Mouse (Mus musculus): ENCODE results near the gene P3h3. TPM values are rescaled to one million over a fixed set of nuclear protein-coding genes. Genes with fewer than 3 reads are reported as not detected.
"Not testable (repeated sequence)": the region's sequence is repeated elsewhere in the genome, so short reads cannot be mapped to it uniquely, and the experiment has no call there.

P3h3 gene
- polyA plus RNA-seq, 1 experiment = not detected

DNA sequence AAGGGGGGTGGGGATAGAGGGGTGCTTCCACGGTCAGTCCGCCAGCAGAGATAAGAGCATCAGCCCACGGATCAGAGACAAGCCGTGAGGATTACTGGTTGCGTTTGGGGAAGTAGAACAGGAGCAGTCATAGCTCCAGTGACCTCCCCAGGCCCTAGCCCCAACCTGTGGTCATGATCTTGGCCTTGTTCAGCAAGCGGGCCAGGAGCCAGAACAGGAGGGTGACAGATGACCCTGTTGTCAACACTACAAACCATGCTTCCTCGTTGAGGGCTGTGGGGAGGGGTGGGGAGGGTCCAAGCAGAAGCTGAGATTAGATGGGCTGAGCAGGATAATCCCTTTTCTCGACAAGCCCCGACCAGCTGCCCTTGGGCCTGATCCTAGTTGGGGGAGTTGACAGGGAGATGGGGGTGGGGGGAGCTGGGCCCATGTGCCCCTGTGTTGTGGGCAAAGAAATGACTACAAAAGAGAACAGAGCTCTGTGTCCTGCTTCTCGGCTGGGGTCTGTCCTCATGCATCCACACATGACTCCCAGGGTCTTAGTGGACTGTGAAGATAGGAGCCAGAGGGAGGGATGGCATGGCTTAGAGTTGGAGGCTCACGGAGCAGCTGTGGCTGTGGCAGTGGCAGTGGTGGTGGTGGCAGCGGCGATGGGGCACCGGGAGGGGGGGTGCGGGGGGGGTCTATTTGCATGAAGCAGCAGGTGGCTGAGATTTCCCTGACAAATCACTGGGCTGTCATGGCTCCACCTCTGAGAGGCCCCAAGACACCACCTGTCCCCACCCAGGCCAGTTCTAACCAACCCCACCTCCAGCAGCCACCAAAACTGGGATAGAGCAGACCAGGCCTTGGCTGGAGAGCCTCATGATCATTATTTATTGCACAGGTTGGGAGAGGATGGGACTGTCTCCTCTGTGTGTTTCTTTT, 17.0 kb downstream of the P3h3 start, which contains the start of gene Gnb3:
Gene Gnb3, minus strand, starts transcription at position 35 of the 927 bp plus-strand sequence.
- Histone ChIP-seq H3K4me1 (ENCODE audit: control insufficient read depth) (peaks cover 5% of the 10 kb centered on the region), H3K27me3 (ENCODE audit: control insufficient read depth) (peaks cover 12% of the 10 kb centered on the region), H3K4me3 (replicated peaks) (no peak within 1 kb of the TSS), H3K36me3 (ENCODE audit: control insufficient read depth) (peaks cover 11% of the 10 kb centered on the region), H3K9me3 (ENCODE audit: control insufficient read depth, low read length) (no peaks in the 10 kb centered on the region)
- TF ChIP-seq GATA1 (IDR thresholded peaks at IDR 0.05; ENCODE audit: low read length) (no peak), TAL1 (IDR thresholded peaks at IDR 0.05; ENCODE audit: low read length) (no peak)

DNA sequence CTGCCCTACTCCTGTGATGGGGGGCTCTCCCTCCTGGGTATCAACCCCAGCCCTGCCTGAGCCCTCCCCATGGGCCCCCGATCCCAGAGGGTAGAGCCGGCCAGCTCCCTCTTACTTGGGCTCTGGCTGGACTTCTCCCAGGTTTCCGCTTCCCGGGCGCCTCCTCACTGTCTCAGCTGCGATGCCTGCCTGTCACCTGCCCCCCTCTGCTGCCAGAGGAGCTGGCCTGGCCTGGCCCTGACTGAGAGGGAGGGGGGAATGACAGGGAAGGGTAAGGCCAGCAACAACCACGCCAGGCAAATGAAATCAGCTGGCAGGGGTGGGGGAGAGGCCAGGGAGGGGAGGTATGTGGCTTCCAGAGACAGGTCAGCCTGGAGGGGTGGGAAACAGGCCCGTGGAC, 17.7 kb downstream of the P3h3 start:
- H3K27me3 ChIP-seq (ENCODE audit: control insufficient read depth) = peaks cover 12% of the 10 kb centered on the region
- no peak overlapping the region for H3K4me3 ChIP-seq (replicated peaks)
- H3K4me1 ChIP-seq (ENCODE audit: control insufficient read depth) = peaks cover 9% of the 10 kb centered on the region
- peaks cover 18% of the 10 kb centered on the region for H3K36me3 ChIP-seq (ENCODE audit: control insufficient read depth)
- H3K9me3 ChIP-seq (ENCODE audit: control insufficient read depth, low read length) = no peaks in the 10 kb centered on the region
- no peak for TF ChIP-seq TAL1 (IDR thresholded peaks at IDR 0.05; ENCODE audit: low read length)
- TF ChIP-seq GATA1 (IDR thresholded peaks at IDR 0.05; ENCODE audit: low read length) = no peak

DNA sequence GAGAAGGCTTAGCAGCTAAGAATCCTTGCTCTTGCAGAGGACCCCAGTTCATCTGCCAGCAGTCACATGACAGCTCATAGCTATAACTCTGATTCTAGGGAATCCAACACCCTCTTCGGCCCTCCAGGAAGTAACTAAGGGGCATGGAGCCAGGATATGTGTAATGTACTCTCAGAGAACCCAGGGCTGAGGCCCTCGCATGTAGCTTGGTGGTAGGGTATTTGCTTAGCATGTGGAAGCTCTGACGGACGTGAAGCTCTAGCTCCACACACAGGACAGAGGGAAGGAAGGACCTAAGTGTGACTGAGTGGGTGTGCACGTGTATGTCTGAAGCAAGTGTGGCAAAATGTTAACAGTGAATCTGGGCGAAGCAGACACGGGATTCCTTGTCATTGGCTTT, 21.1 kb downstream of the P3h3 start:
- H3K4me3 ChIP-seq (replicated peaks) = no peak overlapping the region
- H3K27me3 ChIP-seq (ENCODE audit: control insufficient read depth) = peaks cover 12% of the 10 kb centered on the region
- TF ChIP-seq GATA1 (IDR thresholded peaks at IDR 0.05; ENCODE audit: low read length) = no peak
- TF ChIP-seq TAL1 (IDR thresholded peaks at IDR 0.05; ENCODE audit: low read length) = no peak
- peaks cover 52% of the 10 kb centered on the region for H3K36me3 ChIP-seq (ENCODE audit: control insufficient read depth)
- peaks cover 32% of the 10 kb centered on the region for H3K4me1 ChIP-seq (ENCODE audit: control insufficient read depth)
- H3K9me3 ChIP-seq (ENCODE audit: control insufficient read depth, low read length) = no peaks in the 10 kb centered on the region

DNA sequence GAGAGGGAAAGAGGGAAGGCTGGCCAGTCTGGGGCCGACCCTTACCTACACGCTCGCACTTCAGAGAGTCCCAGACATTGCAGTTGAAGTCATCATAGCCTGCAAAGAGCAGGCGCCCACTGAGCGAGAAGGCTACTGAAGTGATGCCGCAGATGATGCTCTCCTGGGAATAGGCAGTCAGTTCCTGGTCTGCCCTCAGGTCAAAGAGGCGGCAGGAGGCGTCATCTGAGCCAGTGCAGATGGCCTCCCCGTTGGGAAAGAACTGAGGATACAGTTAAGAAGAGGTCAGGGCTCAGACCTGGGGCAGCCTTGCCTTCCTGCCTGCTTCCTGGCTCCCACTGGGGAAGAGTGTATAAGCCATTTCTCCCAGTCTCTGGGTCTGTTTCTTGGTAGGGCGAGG, 22.0 kb downstream of the P3h3 start:
- TF ChIP-seq GATA1 (IDR thresholded peaks at IDR 0.05; ENCODE audit: low read length) (no peak), TAL1 (IDR thresholded peaks at IDR 0.05; ENCODE audit: low read length) (no peak)
- H3K9me3 ChIP-seq (ENCODE audit: control insufficient read depth, low read length) = no peaks in the 10 kb centered on the region
- peaks cover 38% of the 10 kb centered on the region for H3K4me1 ChIP-seq (ENCODE audit: control insufficient read depth)
- H3K4me3 ChIP-seq (replicated peaks) = no peak overlapping the region
- H3K36me3 ChIP-seq (ENCODE audit: control insufficient read depth) = peaks cover 58% of the 10 kb centered on the region
- peaks cover 12% of the 10 kb centered on the region for H3K27me3 ChIP-seq (ENCODE audit: control insufficient read depth)

DNA sequence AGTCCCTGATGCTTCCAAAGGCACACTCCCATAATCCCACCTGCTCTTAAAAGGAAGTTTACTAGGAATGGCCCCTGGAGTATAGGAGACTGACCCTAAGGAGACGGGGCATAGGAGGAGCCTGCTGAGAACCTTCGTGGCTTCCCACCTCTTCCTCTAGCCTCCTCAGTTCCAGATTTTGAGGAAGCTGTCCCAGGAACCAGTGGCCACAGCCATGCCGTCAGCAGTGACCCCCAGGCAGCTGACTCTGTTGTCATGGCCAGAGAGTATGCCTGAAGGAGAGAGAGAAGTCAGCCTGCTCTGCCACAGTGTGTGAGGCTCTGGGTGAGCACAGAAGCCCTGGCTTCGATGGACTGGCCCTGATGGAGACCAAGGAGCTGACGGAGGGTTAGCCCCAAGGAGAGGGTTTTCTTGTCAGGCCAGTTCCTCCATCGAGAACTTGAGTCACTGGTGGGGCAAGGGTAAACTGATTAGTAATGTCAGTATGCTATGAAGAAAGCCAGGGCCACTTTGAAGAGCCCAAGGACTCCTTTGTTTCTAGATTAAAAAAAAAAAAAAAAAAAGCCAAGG, 23.0 kb downstream of the P3h3 start:
- Histone ChIP-seq H3K9me3 (ENCODE audit: control insufficient read depth, low read length) (no peaks in the 10 kb centered on the region), H3K4me1 (ENCODE audit: control insufficient read depth) (peaks cover 36% of the 10 kb centered on the region), H3K36me3 (ENCODE audit: control insufficient read depth) (peaks cover 60% of the 10 kb centered on the region), H3K4me3 (replicated peaks) (no peak overlapping the region), H3K27me3 (ENCODE audit: control insufficient read depth) (peaks cover 6% of the 10 kb centered on the region)
- TF ChIP-seq TAL1 (IDR thresholded peaks at IDR 0.05; ENCODE audit: low read length) = no peak
- TF ChIP-seq GATA1 (IDR thresholded peaks at IDR 0.05; ENCODE audit: low read length) = no peak

GRCm38 (mm10) chr6:124831649-124832048, 25.9 kb downstream of the P3h3 start:
- H3K36me3 ChIP-seq (ENCODE audit: control insufficient read depth) = peaks cover 69% of the 10 kb centered on the region

DNA sequence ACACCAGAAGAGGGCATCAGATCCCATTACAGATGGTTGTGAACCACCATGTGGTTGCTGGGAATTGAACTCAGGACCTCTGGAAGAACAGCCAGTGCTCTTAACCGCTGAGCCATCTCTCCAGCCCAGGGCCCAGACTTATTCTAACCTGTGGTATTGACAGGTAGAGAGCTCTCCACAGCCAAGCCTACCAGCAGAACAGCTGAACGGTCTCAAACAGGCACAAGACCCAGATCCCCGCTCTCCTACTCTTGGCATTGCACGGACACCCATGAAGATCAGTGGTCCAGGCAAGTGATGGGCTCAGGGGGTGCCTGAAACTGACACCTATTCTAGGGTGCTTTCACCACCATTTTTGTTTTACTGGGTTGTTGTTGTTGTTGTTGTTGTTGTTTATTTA, 26.4 kb downstream of the P3h3 start:
- not testable (repeated sequence) for H3K27me3 ChIP-seq (ENCODE audit: control insufficient read depth); H3K9me3 ChIP-seq (ENCODE audit: control insufficient read depth, low read length)
- peaks cover 56% of the 10 kb centered on the region for H3K4me1 ChIP-seq (ENCODE audit: control insufficient read depth)
- peaks cover 68% of the 10 kb centered on the region for H3K36me3 ChIP-seq (ENCODE audit: control insufficient read depth)
- peak overlapping the region; percentile 74 for H3K4me3 ChIP-seq (replicated peaks)

More at GRCm38 (mm10) chr6:124831649-124832048, 25.9 kb downstream of the P3h3 start:
- no peak for TF ChIP-seq GATA1 (IDR thresholded peaks at IDR 0.05; ENCODE audit: low read length)
- no peak for TF ChIP-seq TAL1 (IDR thresholded peaks at IDR 0.05; ENCODE audit: low read length)
- H3K4me1 ChIP-seq (ENCODE audit: control insufficient read depth) = peaks cover 56% of the 10 kb centered on the region
- H3K9me3 ChIP-seq (ENCODE audit: control insufficient read depth, low read length) = no peaks in the 10 kb centered on the region
- no peaks in the 10 kb centered on the region for H3K27me3 ChIP-seq (ENCODE audit: control insufficient read depth)
- H3K4me3 ChIP-seq (replicated peaks) = peak overlapping the region; percentile 74

GRCm38 (mm10) chr6:124829799-124830700, 27.5 kb downstream of the P3h3 start:
- Histone ChIP-seq H3K4me1 (ENCODE audit: control insufficient read depth) (peaks cover 49% of the 10 kb centered on the region), H3K9me3 (ENCODE audit: control insufficient read depth, low read length) (no peaks in the 10 kb centered on the region), H3K36me3 (ENCODE audit: control insufficient read depth) (peaks cover 68% of the 10 kb centered on the region), H3K27me3 (ENCODE audit: control insufficient read depth) (no peaks in the 10 kb centered on the region), H3K4me3 (replicated peaks) (peak overlapping the region; percentile 74)
- peak; percentile 63 for TF ChIP-seq GATA1 (IDR thresholded peaks at IDR 0.05; ENCODE audit: low read length)
- no peak for TF ChIP-seq TAL1 (IDR thresholded peaks at IDR 0.05; ENCODE audit: low read length)
